Mouse (Mus musculus): ENCODE data around the gene Kmt2d. TPM values are rescaled to one million over a fixed set of nuclear protein-coding genes. Genes with fewer than 3 reads are reported as not detected.
"Not testable (repeated sequence)": the region's sequence is repeated elsewhere in the genome, so short reads cannot be mapped to it uniquely, and the experiment has no call there.

Gene Kmt2d
- 14.7 and 14.9 TPM in 2 replicates for polyA plus RNA-seq (2015; fragmentation: Nextera tagmentation; extraction: Ambion mirVana)

GRCm38 (mm10) chr15:98871070-98871915, at the start of gene Kmt2d:
Kmt2d (minus strand) TSS chr15:98871204.
- peak; percentile 52 for ATAC-seq (ENCODE audit: low FRiP score, low read depth)
- Histone ChIP-seq H3K27ac (peak within 1 kb of the TSS; percentile 99), H3K4me2 (replicated peaks) (peak within 1 kb of the TSS; percentile 100), H3K4me1 (peaks cover 39% of the 10 kb centered on the region), H3K9ac (peak within 1 kb of the TSS; percentile 99), H3K36me3 (peaks cover 6% of the 10 kb centered on the region), H3K4me3 (peak within 1 kb of the TSS; percentile 98), H3K9me3 (no peaks in the 10 kb centered on the region), H3K27me3 (no peaks in the 10 kb centered on the region)
- WGBS = under 1% methylated on average over 52 of the region's 94 CpGs

GRCm38 (mm10) chr15:98918499-98918895, 47.5 kb upstream of the Kmt2d start:
- Histone ChIP-seq H3K27ac (peak overlapping the region; percentile 72; the same call in 1 of the 2 replicates), H3K9ac (peak overlapping the region; percentile 56; the same call in 1 of the 2 replicates), H3K36me3 (peaks cover 17% of the 10 kb centered on the region), H3K4me1 (peaks cover 29% of the 10 kb centered on the region), H3K4me2 (replicated peaks) (peak overlapping the region; percentile 85), H3K4me3 (peak overlapping the region; percentile 83)
- not testable (repeated sequence) for ATAC-seq (ENCODE audit: low FRiP score, low read depth); H3K27me3 ChIP-seq; H3K9me3 ChIP-seq
- WGBS = 24% methylated on average over 8 of the region's 8 CpGs

GRCm38 (mm10) chr15:98917538-98918498, 46.8 kb upstream of the Kmt2d start, which contains the start of gene Lmbr1l:
Lmbr1l (minus strand) TSS chr15:98918231.
- Histone ChIP-seq H3K4me2 (replicated peaks) (peak within 1 kb of the TSS; percentile 85), H3K9ac (peak within 1 kb of the TSS; percentile 88), H3K9me3 (no peaks in the 10 kb centered on the region), H3K27me3 (no peaks in the 10 kb centered on the region), H3K4me1 (peaks cover 29% of the 10 kb centered on the region), H3K27ac (peak within 1 kb of the TSS; percentile 96), H3K36me3 (peaks cover 24% of the 10 kb centered on the region), H3K4me3 (peak within 1 kb of the TSS; percentile 83)
- ATAC-seq (ENCODE audit: low FRiP score, low read depth) = peak; percentile 97
- WGBS = under 1% methylated on average over 82 of the region's 82 CpGs

GRCm38 (mm10) chr15:98917091-98917490, 46.1 kb upstream of the Kmt2d start:
- peaks cover 31% of the 10 kb centered on the region for H3K36me3 ChIP-seq
- WGBS = under 1% methylated on average over 14 of the region's 14 CpGs
- H3K27me3 ChIP-seq = no peaks in the 10 kb centered on the region
- H3K9ac ChIP-seq = peak overlapping the region; percentile 88
- H3K4me2 ChIP-seq (replicated peaks) = peak overlapping the region; percentile 85
- peak overlapping the region; percentile 83 for H3K4me3 ChIP-seq
- no peaks in the 10 kb centered on the region for H3K9me3 ChIP-seq
- peaks cover 29% of the 10 kb centered on the region for H3K4me1 ChIP-seq
- no peak for ATAC-seq (ENCODE audit: low FRiP score, low read depth)
- peak overlapping the region; percentile 96; the same call in 1 of the 2 replicates for H3K27ac ChIP-seq

GRCm38 (mm10) chr15:98916016-98916415, 45.0 kb upstream of the Kmt2d start:
- Histone ChIP-seq H3K9me3 (no peaks in the 10 kb centered on the region), H3K4me2 (replicated peaks) (peak overlapping the region; percentile 85), H3K36me3 (peaks cover 42% of the 10 kb centered on the region), H3K4me3 (peak overlapping the region; percentile 83), H3K27me3 (no peaks in the 10 kb centered on the region), H3K4me1 (peaks cover 29% of the 10 kb centered on the region), H3K9ac (peak overlapping the region; percentile 88), H3K27ac (no peak overlapping the region)
- ATAC-seq (ENCODE audit: low FRiP score, low read depth) = no peak
- 86% methylated on average over 4 of the region's 4 CpGs for WGBS

- 94% methylated on average over 6 of the region's 6 CpGs for WGBS
- Histone ChIP-seq H3K9ac (no peak overlapping the region), H3K4me3 (no peak overlapping the region), H3K27me3 (no peaks in the 10 kb centered on the region), H3K4me1 (peaks cover 29% of the 10 kb centered on the region), H3K27ac (no peak overlapping the region), H3K4me2 (replicated peaks) (no peak overlapping the region), H3K9me3 (no peaks in the 10 kb centered on the region), H3K36me3 (peaks cover 53% of the 10 kb centered on the region)
- ATAC-seq (ENCODE audit: low FRiP score, low read depth) = no peak
Measured at GRCm38 (mm10) chr15:98914903-98915302, 43.9 kb upstream of the Kmt2d start.

GRCm38 (mm10) chr15:98904692-98905091, 33.7 kb upstream of the Kmt2d start:
- H3K27me3 ChIP-seq = peaks cover 13% of the 10 kb centered on the region
- H3K9me3 ChIP-seq = no peaks in the 10 kb centered on the region
- no peak overlapping the region for H3K4me2 ChIP-seq (replicated peaks)
- no peaks in the 10 kb centered on the region for H3K4me1 ChIP-seq
- no peak for ATAC-seq (ENCODE audit: low FRiP score, low read depth)
- WGBS = 29% methylated on average over 10 of the region's 10 CpGs
- H3K4me3 ChIP-seq = no peak overlapping the region
- peaks cover 70% of the 10 kb centered on the region for H3K36me3 ChIP-seq
- H3K27ac ChIP-seq = no peak overlapping the region
- H3K9ac ChIP-seq = no peak overlapping the region

- ATAC-seq (ENCODE audit: low FRiP score, low read depth) = no peak
- peaks cover 49% of the 10 kb centered on the region for H3K36me3 ChIP-seq
Measured at GRCm38 (mm10) chr15:98902600-98902999, 31.6 kb upstream of the Kmt2d start.

GRCm38 (mm10) chr15:98901530-98901929, 30.5 kb upstream of the Kmt2d start:
- 55% methylated on average over 1 of the region's 1 CpGs for WGBS
- Histone ChIP-seq H3K27ac (no peak overlapping the region), H3K4me2 (replicated peaks) (no peak overlapping the region), H3K27me3 (peaks cover 45% of the 10 kb centered on the region), H3K36me3 (peaks cover 39% of the 10 kb centered on the region), H3K9me3 (no peaks in the 10 kb centered on the region), H3K4me1 (peaks cover 16% of the 10 kb centered on the region), H3K4me3 (no peak overlapping the region), H3K9ac (no peak overlapping the region)
- no peak for ATAC-seq (ENCODE audit: low FRiP score, low read depth)

More at GRCm38 (mm10) chr15:98902600-98902999, 31.6 kb upstream of the Kmt2d start:
- Histone ChIP-seq H3K27ac (no peak overlapping the region), H3K4me2 (replicated peaks) (no peak overlapping the region), H3K9me3 (no peaks in the 10 kb centered on the region), H3K9ac (no peak overlapping the region), H3K4me3 (no peak overlapping the region), H3K4me1 (peaks cover 10% of the 10 kb centered on the region), H3K27me3 (peaks cover 34% of the 10 kb centered on the region)
- 96% methylated on average over 2 of the region's 2 CpGs for WGBS

GRCm38 (mm10) chr15:98897928-98898800, 27.2 kb upstream of the Kmt2d start, which contains the start of gene Dhh:
Dhh (minus strand) TSS chr15:98898540.
- Histone ChIP-seq H3K27me3 (peaks cover 78% of the 10 kb centered on the region), H3K9ac (0 out of 2 replicates have a peak within 1 kb of the TSS, but pooled peaks have one; percentile 31), H3K27ac (no peak within 1 kb of the TSS), H3K9me3 (no peaks in the 10 kb centered on the region), H3K4me3 (peak within 1 kb of the TSS; percentile 29), H3K4me1 (peaks cover 45% of the 10 kb centered on the region), H3K36me3 (peaks cover 7% of the 10 kb centered on the region), H3K4me2 (replicated peaks) (peak within 1 kb of the TSS; percentile 55)
- under 1% methylated on average over 41 of the region's 41 CpGs for WGBS
- no peak for ATAC-seq (ENCODE audit: low FRiP score, low read depth)

- H3K27ac ChIP-seq = no peak overlapping the region
- H3K4me3 ChIP-seq = peak overlapping the region; percentile 29
- peaks cover 45% of the 10 kb centered on the region for H3K4me1 ChIP-seq
- no peaks in the 10 kb centered on the region for H3K9me3 ChIP-seq
- no peak overlapping the region for H3K9ac ChIP-seq
- H3K27me3 ChIP-seq = peaks cover 85% of the 10 kb centered on the region
- 0 out of 2 replicates have a peak, but pooled peaks cover under 1% of the 10 kb centered on the region for H3K36me3 ChIP-seq
- peak overlapping the region; percentile 55 for H3K4me2 ChIP-seq (replicated peaks)
- WGBS = 3% methylated on average over 10 of the region's 10 CpGs
- ATAC-seq (ENCODE audit: low FRiP score, low read depth) = no peak
Measured at GRCm38 (mm10) chr15:98897495-98897894, 26.5 kb upstream of the Kmt2d start.

All from limb, embryonic 13.5 days (tissue).